ENCODE assay signal across 12 mouse cellular contexts in the genomic region with DNA sequence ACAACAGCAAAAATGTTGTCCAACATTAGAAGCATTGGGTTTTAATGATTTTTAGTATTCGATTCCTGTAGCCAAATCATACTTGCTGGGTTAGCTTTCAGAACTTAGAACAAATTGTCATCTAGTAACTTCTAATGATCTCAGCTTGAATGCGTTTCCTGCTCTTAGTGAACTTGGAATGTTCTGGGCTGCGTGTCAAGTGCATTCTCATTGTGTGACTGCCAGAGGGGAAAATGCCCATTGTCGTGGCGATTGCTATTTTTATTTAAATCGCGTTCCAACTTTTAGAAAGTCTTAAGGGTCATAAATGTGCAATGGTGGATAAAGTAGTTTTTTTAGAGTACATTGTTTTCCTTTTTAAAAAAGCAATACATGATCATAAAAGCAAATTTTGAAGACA.
A peak's percentile ranks its signal among the peaks of the same experiment; 100 is the strongest.
DNase-seq lines count a peak whose midpoint lies in the region; ATAC-seq and TF ChIP-seq lines count a peak whose summit lies in the region.
"Had no signal": no experiment of that assay in that cellular context is flagged by ENCODE, and none has a peak within 500 bp of the region (broad histone marks: within the 10 kb centered on the region; RNA-seq: fewer than 3 reads in every experiment).

No protein-coding gene starts in this region.

- no peaks in the 10 kb centered on the region for H3K27me3 ChIP-seq in kidney, postnatal 0 days (ENCODE audit: insufficient read depth, low read length)
- H3K27me3 ChIP-seq: hindbrain, embryonic 13.5 days had no signal

- H3K9me3 ChIP-seq in kidney, postnatal 0 days (replicated peaks; ENCODE audit: low read length), result no peaks in the 10 kb centered on the region
- H3K9me3 ChIP-seq: hindbrain, embryonic 13.5 days had no signal

- H3K9ac ChIP-seq in kidney, postnatal 0 days (ENCODE audit: low read depth, low read length), result no peak overlapping the region
- H3K9ac ChIP-seq: hindbrain, embryonic 13.5 days had no signal

- 71% methylated on average over 7 of the region's 7 CpGs for WGBS in kidney, postnatal 0 days

- no peak overlapping the region for H3K27ac ChIP-seq in kidney, postnatal 0 days
- H3K27ac ChIP-seq: hindbrain, embryonic 13.5 days had no signal

- no peaks in the 10 kb centered on the region for H3K36me3 ChIP-seq in kidney, postnatal 0 days (ENCODE audit: insufficient read depth, low read length)
- H3K36me3 ChIP-seq: hindbrain, embryonic 13.5 days had no signal

- peak; percentile 39 for DNase-seq in adrenal gland, postnatal 14 days
- DNase-seq in adrenal gland, adult 8-10 months, result no peak
- peak; percentile 26 to 33 for DNase-seq in right cerebral cortex, postnatal 10 days (ENCODE audit: low spot score in 2 of 2)
- DNase-seq in right cerebral cortex, postnatal 36 days (ENCODE audit: low spot score in 2 of 2), result no peak
- DNase-seq in kidney, postnatal 0 days (ENCODE audit: low spot score), result peak; percentile 62
- no peak for DNase-seq in embryo, embryonic 9.5 days (ENCODE audit: extremely low spot score)
- DNase-seq in right cerebral cortex, postnatal 25 days, result no peak
- no peak for DNase-seq in thymus, postnatal 25 days
- DNase-seq: cerebellum, adult 18-20 months had no signal

- TF ChIP-seq CTCF in kidney, postnatal 0 days (IDR thresholded peaks at IDR 0.05; ENCODE audit: low read depth), result no peak

- no peak for ATAC-seq in kidney, postnatal 0 days (replicated peaks; ENCODE audit: low FRiP score, low read depth)
- ATAC-seq: Patski had no signal

- H3K4me3 ChIP-seq in kidney, postnatal 0 days (replicated peaks; ENCODE audit: low read depth, low read length), result no peak overlapping the region
- H3K4me3 ChIP-seq: erythroblast, embryonic 14.5 days; hindbrain, embryonic 13.5 days had no signal

- no peaks in the 10 kb centered on the region for H3K4me1 ChIP-seq in kidney, postnatal 0 days (replicated peaks; ENCODE audit: insufficient read depth, low read length)

- no peak overlapping the region for H3K4me2 ChIP-seq in kidney, postnatal 0 days (ENCODE audit: low read length)
- H3K4me2 ChIP-seq: hindbrain, embryonic 13.5 days had no signal

Comparison
In these comparisons a context has a peak if more than half of its experiments do, and no peak if none do; other contexts are left out.
1. DNase-seq: peak in adrenal gland, postnatal 14 days (single experiment), right cerebral cortex, postnatal 10 days (2 of 2) and kidney, postnatal 0 days (single experiment); none in adrenal gland, adult 8-10 months (single experiment), right cerebral cortex, postnatal 36 days (0 of 2), embryo, embryonic 9.5 days (single experiment), right cerebral cortex, postnatal 25 days (single experiment) and thymus, postnatal 25 days (single experiment).